Mouse (Mus musculus) liver, postnatal 0 days (tissue): ENCODE results near the gene Olfr248.

ENCODE experiments used
- CTCF ChIP-seq: sonication (generic); IDR thresholded peaks from 2 replicates; pipeline ENCODE4 v1.5.1; 2016; ENCODE audit warnings: antibody characterized with exemption, low read depth
- EP300 ChIP-seq: IDR thresholded peaks from 2 replicates; pipeline ENCODE4 v1.6.1; 2016; ENCODE audit warnings: antibody characterized with exemption, low read depth, mild to moderate bottlenecking

DNA sequence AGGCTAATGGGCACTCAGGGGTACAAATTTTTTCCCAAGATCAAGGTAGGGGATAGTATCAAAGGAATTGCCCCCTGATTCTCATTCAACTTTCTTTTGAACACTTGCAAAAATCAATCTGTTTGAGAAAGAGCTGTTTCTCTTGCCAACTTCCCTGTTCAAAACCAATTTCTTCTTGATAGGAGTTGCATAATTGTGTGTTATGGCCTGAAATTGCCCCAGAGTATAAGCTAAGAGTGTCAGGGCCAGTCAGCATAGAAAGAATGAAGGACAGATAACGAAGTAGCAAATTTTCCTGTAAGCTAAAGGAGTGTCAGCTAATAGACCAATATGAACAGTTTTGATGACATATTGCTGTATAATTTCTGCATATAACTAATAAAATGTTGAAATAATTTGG lies 36.6 kb downstream of the Olfr248 start:
- TF ChIP-seq CTCF, result no peak
- no peak for TF ChIP-seq EP300
